Mouse (Mus musculus): ENCODE results near the gene Rab11fip4. TPM values are rescaled to one million over a fixed set of nuclear protein-coding genes. Genes with fewer than 3 reads are reported as not detected.
A peak's percentile ranks its signal among the peaks of the same experiment; 100 is the strongest.

Gene Rab11fip4
- total and polyA plus RNA-seq, 2 experiments from 2014 or later: 21.7 to 80.9 TPM

DNA sequence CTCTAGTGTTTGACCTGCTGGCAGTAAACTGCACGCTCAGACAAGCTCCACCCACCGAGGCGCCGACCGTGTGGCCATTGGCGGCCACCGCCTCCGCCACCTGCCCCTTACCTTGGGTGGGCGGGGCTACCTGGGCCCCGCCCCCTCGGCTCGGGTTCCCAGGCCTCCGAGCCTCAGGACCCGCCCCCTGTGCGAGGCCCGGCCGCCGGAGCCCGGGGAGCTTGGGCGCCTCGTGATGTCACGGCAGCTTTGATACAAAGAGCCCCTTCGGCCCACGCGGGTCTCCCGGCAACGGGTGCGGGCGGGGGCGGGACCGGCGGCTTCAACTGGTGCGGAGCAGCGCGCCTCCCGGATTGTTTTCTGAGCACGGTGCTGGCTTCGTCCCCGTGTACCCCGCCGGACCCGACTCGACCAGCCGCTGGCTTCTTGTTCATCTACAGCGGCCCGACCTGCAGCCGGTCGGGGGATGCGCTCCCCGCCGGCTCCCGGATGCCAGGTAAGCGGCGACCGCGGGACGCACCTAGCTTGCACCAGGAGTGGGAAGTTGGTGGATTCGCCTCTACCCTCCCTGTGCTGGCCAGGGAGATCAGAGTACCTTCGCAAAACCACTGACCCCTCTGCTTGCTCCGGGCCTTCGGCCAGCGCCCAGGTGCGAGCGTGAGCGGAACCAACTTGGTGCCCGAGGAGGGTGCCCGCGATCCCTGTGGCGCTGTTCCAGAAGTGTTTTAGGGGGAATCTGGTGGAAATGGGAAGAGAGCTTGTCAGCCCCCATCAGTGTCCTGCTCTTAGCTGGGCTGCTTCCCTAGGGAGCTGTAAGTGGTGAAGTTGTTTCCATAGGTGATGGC lies 69.6 kb downstream of the Rab11fip4 start:
- Histone ChIP-seq H3K27me3 (ENCODE audit: insufficient read depth, low read length) (no peaks in the 10 kb centered on the region), H3K27ac (ENCODE audit: low read depth, low read length) (peak overlapping the region; percentile 57; the same call in 1 of the 2 replicates), H3K9ac (peak overlapping the region; percentile 64), H3K4me2 (ENCODE audit: low read depth) (peak overlapping the region; percentile 89), H3K4me1 (ENCODE audit: insufficient read depth) (no peaks in the 10 kb centered on the region), H3K36me3 (ENCODE audit: insufficient read depth) (no peaks in the 10 kb centered on the region), H3K9me3 (ENCODE audit: low read length) (no peaks in the 10 kb centered on the region), H3K4me3 (ENCODE audit: low read depth, low read length) (peak overlapping the region; percentile 51)
- ATAC-seq (peak; percentile 92), DNase-seq (peak; percentile 81)
- no peak for TF ChIP-seq CTCF (IDR thresholded peaks at IDR 0.05; ENCODE audit: low read depth)
- 1% methylated on average over 68 of the region's 69 CpGs for WGBS

DNA sequence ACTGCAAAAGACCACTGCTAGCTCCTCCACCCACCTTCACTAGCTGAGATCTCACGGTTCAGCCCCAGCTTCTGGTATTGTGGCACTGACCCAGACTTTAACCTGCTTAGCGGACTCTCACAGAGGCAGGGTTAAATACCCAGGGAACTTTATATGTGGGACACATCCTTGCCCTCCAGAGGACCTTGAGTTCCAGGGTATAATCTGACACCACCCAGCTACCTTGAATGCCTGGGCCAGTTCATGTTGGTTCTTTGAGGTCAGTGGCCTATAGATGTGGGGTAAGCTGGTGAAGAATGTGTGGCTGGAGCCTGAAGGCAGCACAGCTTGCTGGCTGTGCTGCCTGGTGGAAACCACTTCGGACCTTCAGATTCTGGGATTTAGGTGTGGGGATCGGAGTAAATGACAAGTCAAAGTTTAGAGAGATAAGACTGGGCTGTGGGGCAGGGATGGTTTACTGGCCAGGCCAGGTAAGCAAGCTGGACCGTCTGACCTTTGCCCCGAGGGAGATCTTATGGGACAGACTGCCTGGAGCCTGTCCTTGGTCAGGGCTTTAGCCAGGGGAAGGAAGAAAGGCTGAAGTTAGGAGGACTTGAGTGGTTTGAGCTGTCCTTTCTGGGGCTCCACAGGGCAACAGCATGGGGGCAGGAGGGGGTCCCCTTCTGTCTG lies 71.0 kb downstream of the Rab11fip4 start:
- Histone ChIP-seq H3K4me3 (ENCODE audit: low read depth, low read length) (no peak overlapping the region), H3K27ac (ENCODE audit: low read depth, low read length) (no peak overlapping the region), H3K27me3 (ENCODE audit: insufficient read depth, low read length) (no peaks in the 10 kb centered on the region), H3K9ac (no peak overlapping the region), H3K9me3 (ENCODE audit: low read length) (no peaks in the 10 kb centered on the region), H3K36me3 (ENCODE audit: insufficient read depth) (no peaks in the 10 kb centered on the region), H3K4me1 (ENCODE audit: insufficient read depth) (no peaks in the 10 kb centered on the region), H3K4me2 (ENCODE audit: low read depth) (peak overlapping the region; percentile 89; the same call in 1 of the 2 replicates)
- no peak for DNase-seq
- ATAC-seq: no peak
- 63% methylated on average over 6 of the region's 6 CpGs for WGBS
- no peak for TF ChIP-seq CTCF (IDR thresholded peaks at IDR 0.05; ENCODE audit: low read depth)

GRCm38 (mm10) chr11:79663158-79663557 lies 72.1 kb downstream of the Rab11fip4 start:
- 83% methylated on average over 9 of the region's 9 CpGs for WGBS
- no peak for TF ChIP-seq CTCF (IDR thresholded peaks at IDR 0.05; ENCODE audit: low read depth)
- DNase-seq: no peak
- Histone ChIP-seq H3K27ac (ENCODE audit: low read depth, low read length) (no peak overlapping the region), H3K36me3 (ENCODE audit: insufficient read depth) (no peaks in the 10 kb centered on the region), H3K9me3 (ENCODE audit: low read length) (no peaks in the 10 kb centered on the region), H3K9ac (no peak overlapping the region), H3K4me3 (ENCODE audit: low read depth, low read length) (no peak overlapping the region), H3K4me1 (ENCODE audit: insufficient read depth) (no peaks in the 10 kb centered on the region), H3K27me3 (ENCODE audit: insufficient read depth, low read length) (no peaks in the 10 kb centered on the region), H3K4me2 (ENCODE audit: low read depth) (no peak overlapping the region)
- no peak for ATAC-seq

- WGBS: 90% methylated on average over 7 of the region's 7 CpGs
- H3K27me3 ChIP-seq (ENCODE audit: insufficient read depth, low read length): no peaks in the 10 kb centered on the region
- no peak overlapping the region for H3K4me3 ChIP-seq (ENCODE audit: low read depth, low read length)
- H3K9me3 ChIP-seq (ENCODE audit: low read length): no peaks in the 10 kb centered on the region
- no peaks in the 10 kb centered on the region for H3K4me1 ChIP-seq (ENCODE audit: insufficient read depth)
- no peak overlapping the region for H3K9ac ChIP-seq
- DNase-seq (no peak), ATAC-seq (no peak)
- no peaks in the 10 kb centered on the region for H3K36me3 ChIP-seq (ENCODE audit: insufficient read depth)
- no peak overlapping the region for H3K27ac ChIP-seq (ENCODE audit: low read depth, low read length)
- H3K4me2 ChIP-seq (ENCODE audit: low read depth): no peak overlapping the region
- TF ChIP-seq CTCF (IDR thresholded peaks at IDR 0.05; ENCODE audit: low read depth): no peak
Measured at GRCm38 (mm10) chr11:79663570-79663969, 72.6 kb downstream of the Rab11fip4 start.

- Histone ChIP-seq H3K9ac (no peak overlapping the region), H3K4me3 (ENCODE audit: low read depth, low read length) (no peak overlapping the region), H3K4me1 (ENCODE audit: insufficient read depth) (peaks cover 4% of the 10 kb centered on the region; the same call in 1 of the 2 replicates), H3K27ac (ENCODE audit: low read depth, low read length) (no peak overlapping the region), H3K9me3 (ENCODE audit: low read length) (no peaks in the 10 kb centered on the region), H3K4me2 (ENCODE audit: low read depth) (no peak overlapping the region), H3K27me3 (ENCODE audit: insufficient read depth, low read length) (no peaks in the 10 kb centered on the region), H3K36me3 (ENCODE audit: insufficient read depth) (no peaks in the 10 kb centered on the region)
- no peak for TF ChIP-seq CTCF (IDR thresholded peaks at IDR 0.05; ENCODE audit: low read depth)
- 87% methylated on average over 8 of the region's 8 CpGs for WGBS
- DNase-seq: no peak
- ATAC-seq: no peak
Measured at GRCm38 (mm10) chr11:79666544-79666943, 75.5 kb downstream of the Rab11fip4 start.

DNA sequence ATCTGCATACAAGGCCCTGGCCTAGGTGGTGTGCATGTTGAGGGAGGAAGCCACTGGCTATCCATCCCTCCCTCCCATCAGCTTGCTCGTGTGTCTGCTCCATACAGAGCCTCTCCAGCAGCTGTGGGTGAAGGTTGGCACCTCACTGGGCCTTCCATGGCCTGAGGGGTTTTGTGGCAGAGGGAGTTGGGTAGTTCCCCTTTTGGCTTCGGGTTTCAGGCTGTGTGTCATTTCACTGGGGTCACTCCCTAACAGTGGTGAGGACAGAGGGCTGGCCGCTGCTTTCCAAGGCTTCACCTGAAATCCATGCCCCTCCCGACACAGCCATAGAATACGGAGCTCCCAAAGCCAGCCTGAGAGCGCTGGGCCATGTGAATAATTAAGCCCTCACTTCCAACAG lies 78.2 kb downstream of the Rab11fip4 start:
- H3K9me3 ChIP-seq (ENCODE audit: low read length): no peaks in the 10 kb centered on the region
- 48% methylated on average over 6 of the region's 6 CpGs for WGBS
- no peak overlapping the region for H3K4me3 ChIP-seq (ENCODE audit: low read depth, low read length)
- no peaks in the 10 kb centered on the region for H3K36me3 ChIP-seq (ENCODE audit: insufficient read depth)
- peaks cover 4% of the 10 kb centered on the region; the same call in 1 of the 2 replicates for H3K4me1 ChIP-seq (ENCODE audit: insufficient read depth)
- TF ChIP-seq CTCF (IDR thresholded peaks at IDR 0.05; ENCODE audit: low read depth): no peak
- ATAC-seq (no peak; the same call in 1 of the 2 replicates), DNase-seq (no peak)
- 0 out of 2 replicates have a peak overlapping the region, but pooled peaks have one; percentile 45 for H3K27ac ChIP-seq (ENCODE audit: low read depth, low read length)
- no peak overlapping the region for H3K4me2 ChIP-seq (ENCODE audit: low read depth)
- no peaks in the 10 kb centered on the region for H3K27me3 ChIP-seq (ENCODE audit: insufficient read depth, low read length)
- H3K9ac ChIP-seq: no peak overlapping the region

DNA sequence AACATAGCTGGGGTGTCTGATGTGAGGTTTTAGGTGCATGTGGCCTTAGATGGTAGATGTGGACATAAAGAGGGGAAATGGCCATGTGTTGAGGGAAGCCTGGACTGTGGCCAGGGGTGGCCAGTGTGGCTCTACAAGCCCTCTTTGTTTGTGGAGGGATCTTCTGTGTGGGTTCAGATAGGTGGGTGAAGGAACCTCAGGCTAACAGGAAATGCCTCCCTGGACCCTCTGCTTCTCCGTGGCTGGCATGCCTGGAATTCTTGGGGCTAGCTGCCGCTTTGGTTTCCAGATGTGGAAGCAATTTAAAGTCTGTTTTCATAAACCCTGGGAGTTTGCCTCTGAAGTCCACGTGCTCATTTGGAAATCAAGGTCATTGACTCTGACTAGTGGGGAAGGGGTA lies 78.9 kb downstream of the Rab11fip4 start:
- Histone ChIP-seq H3K9me3 (ENCODE audit: low read length) (no peaks in the 10 kb centered on the region), H3K27ac (ENCODE audit: low read depth, low read length) (no peak overlapping the region), H3K4me2 (ENCODE audit: low read depth) (no peak overlapping the region), H3K4me3 (ENCODE audit: low read depth, low read length) (no peak overlapping the region), H3K36me3 (ENCODE audit: insufficient read depth) (no peaks in the 10 kb centered on the region), H3K27me3 (ENCODE audit: insufficient read depth, low read length) (no peaks in the 10 kb centered on the region), H3K4me1 (ENCODE audit: insufficient read depth) (peaks cover 4% of the 10 kb centered on the region; the same call in 1 of the 2 replicates), H3K9ac (no peak overlapping the region)
- 68% methylated on average over 3 of the region's 3 CpGs for WGBS
- no peak for TF ChIP-seq CTCF (IDR thresholded peaks at IDR 0.05; ENCODE audit: low read depth)
- DNase-seq (no peak), ATAC-seq (no peak)
